Mouse (Mus musculus) CH12.LX (cell line): Measurements from ENCODE around the gene Fv1.
A peak's percentile ranks its signal among the peaks of the same experiment; 100 is the strongest.

ENCODE experiments used
- BHLHE40 ChIP-seq: IDR thresholded peaks from 2 replicates; pipeline ENCODE4 v1.6.1; 2011; ENCODE audit warnings: mild to moderate bottlenecking, low read depth, low read length, improper control_type of control experiment
- CTCF ChIP-seq, 2 experiments: IDR thresholded peaks in 1 of 2; conservative IDR thresholded peaks in 1 of 2; 2 replicates each; pipeline ENCODE4 v1.5.1; 2011 to 2012; ENCODE audit warnings: low read depth in 2 of 2, low read length in 2 of 2, improper control_type of control experiment in 1 of 2, inconsistent platforms in 1 of 2, mild to moderate bottlenecking in 1 of 2, moderate library complexity in 1 of 2
- EP300 ChIP-seq: IDR thresholded peaks from 2 replicates; pipeline ENCODE4 v1.6.1; 2011; ENCODE audit warnings: low read length, improper control_type of control experiment
- ETS1 ChIP-seq: conservative IDR thresholded peaks from 2 replicates; pipeline ENCODE4 v1.6.1; 2012; ENCODE audit warnings: low read depth, mild to moderate bottlenecking, inconsistent platforms, low read length, improper control_type of control experiment, moderate library complexity
- GABPA ChIP-seq: IDR thresholded peaks from 2 replicates; pipeline ENCODE4 v1.6.1; 2012; ENCODE audit warnings: low read depth, low read length, improper control_type of control experiment, inconsistent platforms; ENCODE audit not compliant: insufficient replicate concordance
- MAFK ChIP-seq: IDR thresholded peaks from 2 replicates; pipeline ENCODE4 v1.6.1; 2011; ENCODE audit warnings: low read length, improper control_type of control experiment; ENCODE audit not compliant: insufficient replicate concordance
- MAX ChIP-seq: IDR thresholded peaks from 2 replicates; pipeline ENCODE4 v1.6.1; 2011; ENCODE audit warnings: low read length, improper control_type of control experiment
- POLR2A ChIP-seq: IDR thresholded peaks from 2 replicates; pipeline ENCODE4 v1.6.1; 2011; ENCODE audit warnings: low read depth, mild to moderate bottlenecking, improper control_type of control experiment, low read length
- POLR2AphosphoS2 ChIP-seq: IDR thresholded peaks from 2 replicates; pipeline ENCODE4 v1.6.1; 2011; ENCODE audit warnings: low read depth, low read length, improper control_type of control experiment
- TCF12 ChIP-seq: IDR thresholded peaks from 2 replicates; pipeline ENCODE4 v1.6.1; 2014; ENCODE audit warnings: low read depth, mild to moderate bottlenecking, inconsistent platforms, low read length, improper control_type of control experiment
- ZKSCAN1 ChIP-seq: IDR thresholded peaks from 2 replicates; pipeline ENCODE4 v1.6.1; 2012; ENCODE audit warnings: low read depth, inconsistent platforms, low read length, improper control_type of control experiment, borderline replicate concordance

GRCm38 (mm10) chr4:147868450-147869031 is at the start of gene Fv1, which contains the start of gene Miip:
- TF ChIP-seq CTCF (conservative IDR thresholded peaks at IDR 0.05 in 1 of 2, IDR thresholded peaks at IDR 0.05 in 1 of 2; ENCODE audit: low read depth in 2 of 2, low read length in 2 of 2) (no peak), EP300 (no peak), ZKSCAN1 (no peak), POLR2A (peak; percentile 74), TCF12 (peak; percentile 52), GABPA (no peak; the same call in 1 of the 2 replicates), POLR2AphosphoS2 (no peak), ETS1 (peak; percentile 30; the same call in 1 of the 2 replicates), BHLHE40 (no peak), MAX (peak; percentile 74), MAFK (no peak)
